Mouse (Mus musculus): ENCODE data around the gene Cdh5. TPM values are rescaled to one million over a fixed set of nuclear protein-coding genes. Genes with fewer than 3 reads are reported as not detected.

The Cdh5 gene
- polyA plus RNA-seq, 1 experiment = 9.9 TPM

DNA sequence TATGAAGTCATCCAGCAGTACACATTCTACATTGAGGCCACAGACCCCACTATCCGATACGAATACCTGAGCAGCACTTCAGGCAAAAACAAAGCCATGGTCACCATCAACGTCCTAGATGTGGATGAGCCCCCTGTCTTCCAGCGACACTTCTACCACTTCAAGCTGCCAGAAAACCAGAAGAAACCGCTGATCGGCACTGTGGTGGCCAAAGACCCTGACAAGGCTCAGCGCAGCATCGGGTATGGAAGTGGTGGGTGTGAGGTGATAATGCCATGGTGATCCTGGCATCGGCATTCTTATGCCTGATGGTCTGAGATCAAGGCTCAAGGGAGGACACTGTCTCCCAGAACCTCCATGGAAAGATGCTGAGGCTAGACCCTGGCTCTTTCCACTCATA, 29.5 kb downstream of the Cdh5 start:
- H3K27ac ChIP-seq (ENCODE audit: insufficient read depth, low read length) = no peak overlapping the region
- no peak for DNase-seq
- H3K4me1 ChIP-seq (ENCODE audit: control insufficient read depth, insufficient read depth, low read length) = no peaks in the 10 kb centered on the region
- no peak overlapping the region for H3K4me3 ChIP-seq (replicated peaks; ENCODE audit: insufficient read depth, low read depth, low read length)
- no peaks in the 10 kb centered on the region for H3K27me3 ChIP-seq (ENCODE audit: control insufficient read depth, insufficient read depth, low read length)
- TF ChIP-seq POLR2A (IDR thresholded peaks at IDR 0.05; ENCODE audit: borderline replicate concordance, insufficient read depth, low read length) = no peak
- TF ChIP-seq CTCF (IDR thresholded peaks at IDR 0.05; ENCODE audit: borderline replicate concordance, insufficient read depth, low read depth, low read length) = no peak
- WGBS = 92% methylated on average over 9 of the region's 9 CpGs

DNA sequence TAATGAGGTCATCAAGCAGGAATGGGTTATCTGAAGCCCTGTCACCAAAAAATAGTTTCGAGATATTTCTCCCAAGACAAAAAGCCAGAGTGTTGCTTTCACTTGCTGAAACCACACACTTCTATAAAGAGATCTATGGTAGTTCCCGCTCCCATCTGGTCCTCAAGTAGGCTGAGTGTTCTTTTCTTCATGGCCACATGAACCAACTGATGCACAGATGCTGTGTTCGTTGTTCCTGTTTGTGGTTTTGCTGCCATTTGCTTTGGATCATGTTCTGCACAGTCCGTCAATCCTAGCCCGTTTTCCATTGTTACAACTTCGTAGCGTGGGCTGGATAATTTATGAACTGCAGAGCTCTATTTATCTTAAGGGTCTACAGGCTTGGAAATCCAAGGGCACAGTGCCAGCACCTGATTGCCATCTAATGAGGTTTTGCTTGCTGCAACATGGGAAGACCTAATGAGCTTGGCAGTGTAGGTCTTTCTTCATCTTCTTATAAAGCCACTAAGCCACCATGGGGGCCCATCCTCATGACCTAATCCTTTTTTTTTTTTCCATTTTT, 30.1 kb downstream of the Cdh5 start:
- no peak for TF ChIP-seq POLR2A (IDR thresholded peaks at IDR 0.05; ENCODE audit: borderline replicate concordance, insufficient read depth, low read length)
- no peak for TF ChIP-seq CTCF (IDR thresholded peaks at IDR 0.05; ENCODE audit: borderline replicate concordance, insufficient read depth, low read depth, low read length)
- H3K4me3 ChIP-seq (replicated peaks; ENCODE audit: insufficient read depth, low read depth, low read length) = no peak overlapping the region
- no peaks in the 10 kb centered on the region for H3K27me3 ChIP-seq (ENCODE audit: control insufficient read depth, insufficient read depth, low read length)
- WGBS = 83% methylated on average over 7 of the region's 7 CpGs
- no peak overlapping the region for H3K27ac ChIP-seq (ENCODE audit: insufficient read depth, low read length)
- DNase-seq = no peak
- H3K4me1 ChIP-seq (ENCODE audit: control insufficient read depth, insufficient read depth, low read length) = no peaks in the 10 kb centered on the region

DNA sequence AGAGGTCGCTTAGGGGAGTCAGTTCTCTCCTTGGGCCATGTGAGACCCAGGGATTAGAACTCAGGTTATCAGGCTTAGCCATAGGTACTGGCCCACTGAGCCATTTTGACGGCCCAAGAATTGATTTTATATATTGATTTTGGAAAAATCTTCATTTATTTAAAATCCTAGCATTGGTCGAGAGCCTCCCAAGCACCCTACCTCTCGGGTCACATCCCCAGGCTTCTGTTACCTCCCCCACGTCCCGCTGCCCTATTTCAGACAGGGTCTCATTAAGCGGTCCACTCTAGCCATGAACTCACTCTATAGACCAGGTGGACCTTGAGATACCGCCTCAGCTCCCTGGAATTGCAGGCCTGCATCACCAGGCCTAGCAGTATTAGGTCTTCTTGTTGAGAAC, 33.1 kb downstream of the Cdh5 start:
- H3K4me3 ChIP-seq (replicated peaks; ENCODE audit: insufficient read depth, low read depth, low read length) = no peak overlapping the region
- H3K27ac ChIP-seq (ENCODE audit: insufficient read depth, low read length) = no peak overlapping the region
- no peaks in the 10 kb centered on the region for H3K27me3 ChIP-seq (ENCODE audit: control insufficient read depth, insufficient read depth, low read length)
- WGBS = 97% methylated on average over 8 of the region's 8 CpGs
- no peaks in the 10 kb centered on the region for H3K4me1 ChIP-seq (ENCODE audit: control insufficient read depth, insufficient read depth, low read length)
- TF ChIP-seq CTCF (IDR thresholded peaks at IDR 0.05; ENCODE audit: borderline replicate concordance, insufficient read depth, low read depth, low read length) = no peak
- no peak for DNase-seq

DNA sequence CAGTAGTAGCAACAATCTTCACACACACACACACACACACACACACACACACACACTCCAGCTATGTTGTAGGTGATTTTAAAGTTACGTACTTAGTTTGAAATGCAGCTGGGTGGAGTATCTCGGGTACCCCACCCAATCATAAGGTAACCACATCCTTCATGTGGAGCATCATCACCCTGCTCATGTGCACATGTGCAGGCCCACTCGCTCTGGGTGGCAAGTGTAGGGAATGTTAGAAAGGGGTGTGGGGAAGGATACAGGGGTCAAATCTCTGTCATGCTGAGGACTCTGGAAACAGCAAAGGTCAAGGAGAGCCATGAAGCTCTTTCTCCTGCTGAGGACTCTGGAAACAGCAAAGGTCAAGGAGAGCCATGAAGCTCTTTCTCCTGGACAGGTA, 34.9 kb downstream of the Cdh5 start:
- H3K27me3 ChIP-seq (ENCODE audit: control insufficient read depth, insufficient read depth, low read length) = no peaks in the 10 kb centered on the region
- no peak for DNase-seq
- no peak overlapping the region for H3K27ac ChIP-seq (ENCODE audit: insufficient read depth, low read length)
- WGBS = 93% methylated on average over 3 of the region's 3 CpGs
- no peak for TF ChIP-seq POLR2A (IDR thresholded peaks at IDR 0.05; ENCODE audit: borderline replicate concordance, insufficient read depth, low read length)
- TF ChIP-seq CTCF (IDR thresholded peaks at IDR 0.05; ENCODE audit: borderline replicate concordance, insufficient read depth, low read depth, low read length) = no peak
- H3K4me3 ChIP-seq (replicated peaks; ENCODE audit: insufficient read depth, low read depth, low read length) = no peak overlapping the region
- no peaks in the 10 kb centered on the region for H3K4me1 ChIP-seq (ENCODE audit: control insufficient read depth, insufficient read depth, low read length)

DNA sequence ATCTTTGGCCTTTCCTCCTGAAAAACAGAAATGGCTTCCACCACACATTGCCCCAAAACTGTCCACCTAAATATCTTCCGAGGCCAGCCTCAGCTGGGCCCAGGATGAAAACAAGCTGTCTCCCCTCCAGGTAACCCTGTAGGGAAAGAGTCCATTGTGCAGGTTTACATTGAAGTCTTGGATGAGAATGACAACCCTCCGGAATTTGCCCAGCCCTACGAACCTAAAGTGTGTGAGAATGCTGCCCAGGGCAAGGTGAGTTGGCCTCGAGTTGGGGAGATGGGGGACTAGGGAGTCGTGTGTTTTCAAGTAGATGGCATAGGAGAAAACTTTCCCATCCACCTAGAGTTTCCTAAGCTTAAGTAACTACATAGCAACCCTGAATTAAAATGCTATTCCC, 36.2 kb downstream of the Cdh5 start:
- DNase-seq = no peak
- TF ChIP-seq POLR2A (IDR thresholded peaks at IDR 0.05; ENCODE audit: borderline replicate concordance, insufficient read depth, low read length) = no peak
- TF ChIP-seq CTCF (IDR thresholded peaks at IDR 0.05; ENCODE audit: borderline replicate concordance, insufficient read depth, low read depth, low read length) = no peak
- Histone ChIP-seq H3K4me3 (replicated peaks; ENCODE audit: insufficient read depth, low read depth, low read length) (no peak overlapping the region), H3K4me1 (ENCODE audit: control insufficient read depth, insufficient read depth, low read length) (no peaks in the 10 kb centered on the region), H3K27ac (ENCODE audit: insufficient read depth, low read length) (no peak overlapping the region), H3K27me3 (ENCODE audit: control insufficient read depth, insufficient read depth, low read length) (no peaks in the 10 kb centered on the region)
- WGBS = 80% methylated on average over 5 of the region's 5 CpGs

DNA sequence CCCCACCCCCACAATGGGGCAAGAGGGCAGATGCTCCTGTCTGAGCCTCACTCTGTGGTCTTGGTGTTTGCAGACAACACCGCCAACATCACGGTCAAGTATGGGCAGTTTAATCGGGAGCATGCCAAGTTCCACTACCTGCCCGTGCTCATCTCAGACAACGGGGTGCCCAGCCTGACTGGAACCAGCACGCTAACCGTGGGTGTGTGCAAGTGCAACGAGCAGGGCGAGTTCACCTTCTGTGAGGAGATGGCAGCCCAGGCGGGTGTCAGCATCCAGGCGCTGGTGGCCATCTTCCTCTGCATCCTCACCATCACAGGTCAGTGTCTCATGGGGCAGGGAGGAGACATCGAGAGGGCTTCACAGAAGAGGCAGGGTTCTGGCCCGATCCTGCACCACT, 39.2 kb downstream of the Cdh5 start:
- TF ChIP-seq POLR2A (IDR thresholded peaks at IDR 0.05; ENCODE audit: borderline replicate concordance, insufficient read depth, low read length) (no peak), CTCF (IDR thresholded peaks at IDR 0.05; ENCODE audit: borderline replicate concordance, insufficient read depth, low read depth, low read length) (no peak)
- no peak overlapping the region for H3K27ac ChIP-seq (ENCODE audit: insufficient read depth, low read length)
- 80% methylated on average over 13 of the region's 13 CpGs for WGBS
- H3K4me3 ChIP-seq (replicated peaks; ENCODE audit: insufficient read depth, low read depth, low read length) = no peak overlapping the region
- DNase-seq = no peak
- H3K4me1 ChIP-seq (ENCODE audit: control insufficient read depth, insufficient read depth, low read length) = no peaks in the 10 kb centered on the region
- no peaks in the 10 kb centered on the region for H3K27me3 ChIP-seq (ENCODE audit: control insufficient read depth, insufficient read depth, low read length)

DNA sequence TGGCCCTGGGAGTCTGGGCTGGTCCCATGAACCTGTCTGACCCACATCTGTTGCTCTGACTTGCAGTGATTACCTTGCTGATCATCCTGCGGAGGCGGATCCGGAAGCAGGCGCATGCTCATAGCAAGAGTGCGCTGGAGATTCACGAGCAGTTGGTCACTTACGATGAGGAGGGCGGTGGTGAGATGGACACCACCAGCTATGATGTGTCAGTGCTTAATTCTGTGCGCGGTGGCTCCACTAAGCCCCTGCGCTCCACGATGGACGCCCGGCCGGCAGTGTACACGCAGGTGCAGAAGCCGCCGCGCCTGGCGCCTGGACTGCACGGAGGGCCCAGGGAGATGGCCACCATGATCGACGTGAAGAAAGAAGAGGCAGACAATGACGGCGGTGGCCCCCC, 41.0 kb downstream of the Cdh5 start:
- no peak for DNase-seq
- no peaks in the 10 kb centered on the region for H3K4me1 ChIP-seq (ENCODE audit: control insufficient read depth, insufficient read depth, low read length)
- WGBS = 90% methylated on average over 25 of the region's 25 CpGs
- H3K27me3 ChIP-seq (ENCODE audit: control insufficient read depth, insufficient read depth, low read length) = no peaks in the 10 kb centered on the region
- no peak overlapping the region for H3K4me3 ChIP-seq (replicated peaks; ENCODE audit: insufficient read depth, low read depth, low read length)
- H3K27ac ChIP-seq (ENCODE audit: insufficient read depth, low read length) = no peak overlapping the region
- no peak for TF ChIP-seq CTCF (IDR thresholded peaks at IDR 0.05; ENCODE audit: borderline replicate concordance, insufficient read depth, low read depth, low read length)
- TF ChIP-seq POLR2A (IDR thresholded peaks at IDR 0.05; ENCODE audit: borderline replicate concordance, insufficient read depth, low read length) = no peak

DNA sequence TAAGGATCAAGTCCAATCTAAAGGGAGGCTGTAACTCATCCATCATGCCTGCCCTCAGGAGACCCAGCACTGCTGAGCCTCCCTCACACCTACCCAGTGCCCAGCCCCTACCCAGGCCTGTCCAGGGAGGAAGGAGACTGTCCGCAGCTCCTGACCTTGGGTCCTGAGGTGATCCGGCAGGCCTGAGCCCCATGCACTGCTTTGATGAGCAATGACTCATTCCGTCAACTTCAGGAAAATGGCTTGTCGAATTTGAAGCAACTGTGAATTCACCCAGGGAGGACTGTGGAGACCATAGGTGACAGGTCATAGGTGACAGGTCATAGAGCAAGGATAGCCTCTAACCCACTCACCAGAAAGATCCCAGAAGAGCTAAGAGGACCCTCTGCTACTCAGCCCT, 42.0 kb downstream of the Cdh5 start:
- Histone ChIP-seq H3K27ac (ENCODE audit: insufficient read depth, low read length) (no peak overlapping the region), H3K27me3 (ENCODE audit: control insufficient read depth, insufficient read depth, low read length) (no peaks in the 10 kb centered on the region), H3K4me3 (replicated peaks; ENCODE audit: insufficient read depth, low read depth, low read length) (no peak overlapping the region), H3K4me1 (ENCODE audit: control insufficient read depth, insufficient read depth, low read length) (no peaks in the 10 kb centered on the region)
- WGBS = 91% methylated on average over 4 of the region's 4 CpGs
- TF ChIP-seq CTCF (IDR thresholded peaks at IDR 0.05; ENCODE audit: borderline replicate concordance, insufficient read depth, low read depth, low read length) (no peak), POLR2A (IDR thresholded peaks at IDR 0.05; ENCODE audit: borderline replicate concordance, insufficient read depth, low read length) (no peak)
- DNase-seq = no peak
